Mouse (Mus musculus) G1E (cell line): ENCODE results near the gene Psme2b. TPM values are rescaled to one million over a fixed set of nuclear protein-coding genes. Genes with fewer than 3 reads are reported as not detected.
"Not testable (repeated sequence)": the region's sequence is repeated elsewhere in the genome, so short reads cannot be mapped to it uniquely, and the experiment has no call there.

Experiments used
- ATAC-seq: 2 replicates; pipeline ENCODE4 v1.8.0; 2016; ENCODE audit warnings: mild to moderate bottlenecking; ENCODE audit not compliant: insufficient number of reproducible peaks, poor library complexity, low FRiP score, severe bottlenecking; ENCODE audit errors: extremely low read depth
- DNase-seq: peaks from one replicate; pipeline ENCODE4 v3.0.0; 2012; ENCODE audit warnings: low spot score
- H3K27me3 ChIP-seq: 2 replicates; pipeline ENCODE4 v1.6.1; 2012; ENCODE audit warnings: mild to moderate bottlenecking, low read length, inconsistent platforms; ENCODE audit not compliant: insufficient read depth
- H3K36me3 ChIP-seq: replicated peaks from 2 replicates; pipeline ENCODE3; 2012; ENCODE audit warnings: mild to moderate bottlenecking, inconsistent platforms
- H3K4me1 ChIP-seq: 2 replicates; pipeline ENCODE4 v1.6.1; 2012; ENCODE audit warnings: low read depth, low read length, inconsistent platforms, mixed read lengths; ENCODE audit not compliant: insufficient read depth
- H3K4me3 ChIP-seq: 2 replicates; pipeline ENCODE4 v1.5.1; 2012; ENCODE audit warnings: low read depth, mild to moderate bottlenecking, inconsistent platforms, low read length, moderate library complexity, mixed read lengths
- H3K9me3 ChIP-seq: replicated peaks from 2 replicates; pipeline ENCODE4 v1.6.1; 2012; ENCODE audit warnings: inconsistent platforms
- CTCF ChIP-seq: IDR thresholded peaks from 2 replicates; pipeline ENCODE4 v1.5.1; 2012; ENCODE audit warnings: low read depth, low read length, inconsistent platforms, mixed read lengths
- GATA1 ChIP-seq: IDR thresholded peaks from 2 replicates; pipeline ENCODE4 v1.6.1; 2012; ENCODE audit warnings: borderline replicate concordance, low read length, inconsistent platforms, mixed read lengths
- GATA2 ChIP-seq: IDR thresholded peaks from 2 replicates; pipeline ENCODE4 v1.6.1; 2012; ENCODE audit warnings: low read depth, low read length, inconsistent platforms, borderline replicate concordance
- POLR2AphosphoS5 ChIP-seq: IDR thresholded peaks from 2 replicates; pipeline ENCODE4 v1.6.1; 2012; ENCODE audit warnings: low read depth, low read length, inconsistent platforms; ENCODE audit not compliant: insufficient replicate concordance
- TAL1 ChIP-seq: conservative IDR thresholded peaks from 2 replicates; pipeline ENCODE4 v1.6.1; 2012; ENCODE audit warnings: low read depth, low read length, inconsistent platforms, mixed read lengths
- polyA plus RNA-seq: library from polyadenylated mRNA; stranded (reverse); fragments of >175 nt; gene quantifications from 2 replicates; pipeline ENCODE4 v1.2.3, GENCODE M21; 2012
- total RNA-seq, 2 experiments: library from RNA; stranded (forward) in 1 of 2; stranded (reverse) in 1 of 2; fragments of 200-1000 nt in 1 of 2; fragments of >200 nt in 1 of 2; fragmentation: Nextera tagmentation in 1 of 2; gene quantifications; 2 replicates each; pipeline ENCODE4 v1.2.3; 2014 to 2017

Psme2b gene
- total and polyA plus RNA-seq, 3 experiments, result 2.7 to 7.6 (median 5.8) TPM

- not testable (repeated sequence) for ATAC-seq, H3K27me3 ChIP-seq, DNase-seq, H3K36me3 ChIP-seq, H3K4me1 ChIP-seq, H3K9me3 ChIP-seq, H3K4me3 ChIP-seq
Measured at GRCm38 (mm10) chr11:48939286-48939685, 6.7 kb downstream of the Psme2b start.

GRCm38 (mm10) chr11:48935291-48935690 lies 10.7 kb downstream of the Psme2b start:
- H3K27me3 ChIP-seq, H3K4me1 ChIP-seq, H3K4me3 ChIP-seq, H3K9me3 ChIP-seq, H3K36me3 ChIP-seq, DNase-seq, ATAC-seq: not testable (repeated sequence)

DNA sequence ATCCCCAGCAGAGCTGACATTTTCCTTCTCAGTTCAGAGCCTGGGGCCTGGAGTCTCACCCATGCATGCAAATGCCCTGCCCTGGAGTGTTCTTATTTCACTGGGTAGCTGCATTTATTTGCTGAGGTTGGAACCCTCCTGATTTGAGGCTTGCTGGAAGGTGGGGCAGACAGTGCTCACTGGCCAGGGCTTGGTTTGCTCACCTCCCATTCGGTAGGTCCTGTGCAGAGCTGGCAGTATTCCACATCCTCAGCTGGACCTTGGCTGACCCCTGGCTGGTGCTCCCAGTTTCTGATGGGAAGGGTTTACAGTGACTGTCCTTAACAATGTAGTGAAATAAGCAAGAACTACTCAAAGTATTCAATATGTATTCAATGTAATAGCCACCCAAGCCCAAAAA lies 12.1 kb downstream of the Psme2b start:
- H3K36me3 ChIP-seq, ATAC-seq, H3K4me1 ChIP-seq, DNase-seq, H3K4me3 ChIP-seq, H3K27me3 ChIP-seq, H3K9me3 ChIP-seq: not testable (repeated sequence)

- not testable (repeated sequence) for H3K4me1 ChIP-seq, H3K27me3 ChIP-seq, H3K36me3 ChIP-seq, DNase-seq, H3K9me3 ChIP-seq, ATAC-seq, H3K4me3 ChIP-seq
Measured at GRCm38 (mm10) chr11:48933422-48933821, 12.6 kb downstream of the Psme2b start.

DNA sequence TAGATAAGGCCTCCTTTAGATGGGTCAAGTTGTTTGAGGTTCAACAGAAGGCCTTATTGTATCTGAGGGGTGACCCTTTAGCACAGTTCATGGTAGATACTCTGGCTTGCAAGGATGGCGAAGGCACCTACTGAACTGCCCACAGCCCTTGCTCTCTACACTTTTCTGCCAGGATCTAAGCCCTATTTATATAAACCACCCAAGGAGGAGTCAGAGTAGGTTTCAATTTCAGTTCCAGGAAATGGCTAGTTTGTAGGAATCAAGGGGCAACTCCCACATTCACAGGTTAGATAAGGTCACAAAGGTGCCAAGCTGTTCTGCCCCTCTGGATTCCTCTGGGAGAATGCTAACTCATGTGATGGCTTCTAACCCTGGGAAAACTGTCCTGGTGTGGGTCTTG lies 17.9 kb downstream of the Psme2b start:
- H3K4me3 ChIP-seq, H3K36me3 ChIP-seq, DNase-seq, H3K9me3 ChIP-seq, ATAC-seq, H3K27me3 ChIP-seq: not testable (repeated sequence)
- H3K4me1 ChIP-seq, result peaks cover 22% of the 10 kb centered on the region

DNA sequence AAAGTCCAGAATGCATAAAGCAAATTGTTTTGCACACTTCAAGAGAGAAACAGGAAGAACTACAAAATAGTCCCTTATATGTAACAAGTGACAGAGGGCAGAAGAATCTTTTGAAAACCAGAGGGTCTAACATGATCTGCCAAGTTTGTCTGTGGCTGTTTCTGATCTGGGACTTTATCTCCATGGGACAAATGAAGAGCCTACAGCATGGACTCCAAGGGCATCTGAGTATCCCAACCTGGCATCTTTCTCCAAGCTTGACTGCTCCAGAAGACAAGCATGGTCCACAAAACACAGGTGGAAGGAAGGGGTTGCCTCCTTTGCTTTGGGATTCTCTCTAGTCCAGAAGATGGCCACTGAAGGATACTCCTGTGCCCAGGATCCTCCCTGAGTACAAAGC lies 19.6 kb downstream of the Psme2b start:
- ATAC-seq, H3K9me3 ChIP-seq, H3K27me3 ChIP-seq: not testable (repeated sequence)

GRCm38 (mm10) chr11:48923818-48924217 lies 22.2 kb downstream of the Psme2b start:
- H3K9me3 ChIP-seq, ATAC-seq, H3K36me3 ChIP-seq, DNase-seq, H3K27me3 ChIP-seq, H3K4me3 ChIP-seq: not testable (repeated sequence)
- H3K4me1 ChIP-seq, result peaks cover 22% of the 10 kb centered on the region

More for the DNA sequence above, 19.6 kb downstream of the Psme2b start:
- not testable (repeated sequence) for H3K4me3 ChIP-seq, H3K36me3 ChIP-seq, DNase-seq
- peaks cover 22% of the 10 kb centered on the region for H3K4me1 ChIP-seq

- Histone ChIP-seq H3K9me3 (no peaks in the 10 kb centered on the region), H3K4me3 (no peak overlapping the region), H3K36me3 (no peaks in the 10 kb centered on the region), H3K4me1 (peaks cover 4% of the 10 kb centered on the region; the same call in 1 of the 2 replicates), H3K27me3 (no peaks in the 10 kb centered on the region)
- TF ChIP-seq GATA2, result no peak
- TF ChIP-seq TAL1, result no peak
- no peak for TF ChIP-seq POLR2AphosphoS5
- TF ChIP-seq CTCF, result no peak
- TF ChIP-seq GATA1, result no peak
- no peak for ATAC-seq
- DNase-seq, result no peak
Measured at GRCm38 (mm10) chr11:48918380-48918779, 27.6 kb downstream of the Psme2b start.
